Mouse (Mus musculus): ENCODE measurements around the gene Gm614. TPM values are rescaled to one million over a fixed set of nuclear protein-coding genes. Genes with fewer than 3 reads are reported as not detected.
A peak's percentile ranks its signal among the peaks of the same experiment; 100 is the strongest.

Gene Gm614
- polyA plus RNA-seq (2014; fragmentation: Nextera tagmentation; extraction: Ambion mirVana): not detected in 2 replicates

DNA sequence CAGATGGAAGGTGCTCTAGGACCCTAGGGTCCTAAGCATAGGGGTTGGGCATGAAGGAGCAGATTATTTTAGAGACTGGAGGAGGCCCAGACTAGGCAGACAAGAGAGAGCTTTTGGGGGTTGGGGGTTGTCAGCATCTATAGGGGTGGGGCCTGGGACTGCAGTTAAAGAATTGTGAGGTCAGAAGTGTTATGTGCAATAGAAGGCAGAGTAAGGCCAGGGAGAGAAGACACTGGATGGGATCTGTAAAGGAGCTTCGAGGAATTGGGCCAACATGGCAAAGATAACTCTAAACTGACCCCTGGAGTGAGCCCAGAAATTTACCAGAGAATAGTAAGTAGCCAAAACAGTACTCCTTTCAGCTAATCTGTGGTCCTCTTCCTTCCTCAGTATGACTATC, at the start of gene Gm614:
Gene Gm614, minus strand, starts transcription at position 101 of the 400 bp plus-strand sequence.
- no peaks in the 10 kb centered on the region for H3K27me3 ChIP-seq (ENCODE audit: control insufficient read depth, insufficient read depth, low read length)
- no peak within 1 kb of the TSS for H3K27ac ChIP-seq (replicated peaks; ENCODE audit: low read depth, low read length)
- H3K9me3 ChIP-seq (replicated peaks; ENCODE audit: control insufficient read depth, low read length): no peaks in the 10 kb centered on the region
- no peak within 1 kb of the TSS for H3K4me2 ChIP-seq (ENCODE audit: low read depth, low read length)
- no peak within 1 kb of the TSS for H3K4me3 ChIP-seq (ENCODE audit: low read depth, low read length)
- no peak within 1 kb of the TSS for H3K9ac ChIP-seq (replicated peaks; ENCODE audit: low read length)
- H3K36me3 ChIP-seq (replicated peaks; ENCODE audit: control insufficient read depth, insufficient read depth, low read depth, low read length): no peaks in the 10 kb centered on the region
- 87% methylated on average over 1 of the region's 1 CpGs for WGBS
- no peak for ATAC-seq (replicated peaks; ENCODE audit: insufficient number of reproducible peaks, low FRiP score, low TSS enrichment, low read depth)
- no peaks in the 10 kb centered on the region for H3K4me1 ChIP-seq (ENCODE audit: control insufficient read depth, insufficient read depth, low read length)
- no peak for DNase-seq (ENCODE audit: low spot score)

DNA sequence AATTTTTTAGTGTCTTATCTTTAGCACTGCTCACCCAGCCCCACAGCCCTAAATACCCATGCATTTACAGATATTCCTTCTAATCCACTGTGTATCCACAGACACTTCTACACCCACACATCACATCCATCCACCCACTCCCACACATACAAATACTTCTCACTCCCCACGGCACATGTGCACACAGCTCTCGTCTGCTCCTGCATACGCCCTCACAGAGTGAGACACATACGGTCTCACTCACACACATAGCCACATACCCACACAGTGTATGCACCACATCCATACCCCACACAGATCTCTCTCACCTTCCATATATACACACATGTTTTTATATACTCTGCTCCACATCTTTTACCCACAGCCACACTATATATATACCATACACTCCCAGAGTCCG, 45.5 kb upstream of the Gm614 start:
- 91% methylated on average over 5 of the region's 5 CpGs for WGBS
- H3K27me3 ChIP-seq (ENCODE audit: control insufficient read depth, insufficient read depth, low read length): no peaks in the 10 kb centered on the region
- no peak for ATAC-seq (replicated peaks; ENCODE audit: insufficient number of reproducible peaks, low FRiP score, low TSS enrichment, low read depth)

DNA sequence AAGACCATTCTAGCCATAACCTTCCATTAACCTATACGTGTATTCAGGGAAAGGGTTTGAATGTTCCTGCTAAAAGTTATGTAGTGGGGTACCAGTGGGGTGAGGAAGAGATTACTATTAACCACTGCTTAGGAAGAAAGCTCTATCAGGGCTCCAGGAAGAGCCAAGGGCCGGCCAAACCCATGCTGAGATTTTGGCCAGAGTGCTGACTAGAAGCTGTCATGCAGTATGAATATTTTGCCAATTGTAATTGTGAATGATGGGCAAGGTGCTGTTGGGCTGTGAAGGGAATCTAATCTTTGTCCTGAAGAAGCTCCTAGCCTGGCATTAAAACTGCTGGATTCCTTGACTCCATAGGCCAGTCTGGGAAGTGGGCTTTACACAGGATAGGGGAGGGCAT, 40.9 kb upstream of the Gm614 start:
- DNase-seq (ENCODE audit: low spot score) (no peak), ATAC-seq (replicated peaks; ENCODE audit: insufficient number of reproducible peaks, low FRiP score, low TSS enrichment, low read depth) (no peak)
- H3K4me1 ChIP-seq (ENCODE audit: control insufficient read depth, insufficient read depth, low read length): no peaks in the 10 kb centered on the region
- H3K27ac ChIP-seq (replicated peaks; ENCODE audit: low read depth, low read length): no peak overlapping the region
- WGBS: 53% methylated on average over 2 of the region's 2 CpGs
- H3K4me3 ChIP-seq (ENCODE audit: low read depth, low read length): no peak overlapping the region
- H3K27me3 ChIP-seq (ENCODE audit: control insufficient read depth, insufficient read depth, low read length): no peaks in the 10 kb centered on the region
- H3K36me3 ChIP-seq (replicated peaks; ENCODE audit: control insufficient read depth, insufficient read depth, low read depth, low read length): no peaks in the 10 kb centered on the region
- H3K4me2 ChIP-seq (ENCODE audit: low read depth, low read length): no peak overlapping the region
- H3K9ac ChIP-seq (replicated peaks; ENCODE audit: low read length): no peak overlapping the region
- no peaks in the 10 kb centered on the region for H3K9me3 ChIP-seq (replicated peaks; ENCODE audit: control insufficient read depth, low read length)

More for the DNA sequence above, 45.5 kb upstream of the Gm614 start:
- Histone ChIP-seq H3K4me1 (ENCODE audit: control insufficient read depth, insufficient read depth, low read length) (no peaks in the 10 kb centered on the region), H3K27ac (replicated peaks; ENCODE audit: low read depth, low read length) (no peak overlapping the region), H3K9me3 (replicated peaks; ENCODE audit: control insufficient read depth, low read length) (no peaks in the 10 kb centered on the region), H3K36me3 (replicated peaks; ENCODE audit: control insufficient read depth, insufficient read depth, low read depth, low read length) (no peaks in the 10 kb centered on the region), H3K4me2 (ENCODE audit: low read depth, low read length) (no peak overlapping the region), H3K4me3 (ENCODE audit: low read depth, low read length) (no peak overlapping the region), H3K9ac (replicated peaks; ENCODE audit: low read length) (no peak overlapping the region)
- DNase-seq (ENCODE audit: low spot score): no peak

DNA sequence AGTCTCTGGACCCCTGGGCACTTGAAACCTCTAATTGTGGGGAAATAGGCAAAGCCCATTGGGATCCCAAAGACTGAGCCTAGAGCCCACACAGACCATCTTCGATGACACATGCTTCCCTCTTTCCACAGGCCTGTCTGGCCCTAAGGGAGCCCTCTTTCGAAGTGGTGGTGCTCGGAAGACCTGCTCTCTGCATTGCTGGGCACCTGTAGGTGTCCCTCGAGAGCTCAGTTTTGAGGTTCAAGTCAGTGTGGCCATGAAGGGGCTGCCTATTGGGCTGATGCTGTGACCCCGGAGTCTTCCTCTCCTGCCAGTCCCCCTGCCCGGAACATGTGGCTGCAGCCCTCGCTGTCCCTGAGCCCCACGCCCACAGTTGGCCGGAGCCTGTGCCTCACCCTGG, 37.9 kb upstream of the Gm614 start:
- Histone ChIP-seq H3K4me2 (ENCODE audit: low read depth, low read length) (no peak overlapping the region), H3K27ac (replicated peaks; ENCODE audit: low read depth, low read length) (no peak overlapping the region), H3K9ac (replicated peaks; ENCODE audit: low read length) (no peak overlapping the region), H3K27me3 (ENCODE audit: control insufficient read depth, insufficient read depth, low read length) (no peaks in the 10 kb centered on the region), H3K4me3 (ENCODE audit: low read depth, low read length) (no peak overlapping the region), H3K36me3 (replicated peaks; ENCODE audit: control insufficient read depth, insufficient read depth, low read depth, low read length) (no peaks in the 10 kb centered on the region), H3K9me3 (replicated peaks; ENCODE audit: control insufficient read depth, low read length) (no peaks in the 10 kb centered on the region), H3K4me1 (ENCODE audit: control insufficient read depth, insufficient read depth, low read length) (no peaks in the 10 kb centered on the region)
- ATAC-seq (replicated peaks; ENCODE audit: insufficient number of reproducible peaks, low FRiP score, low TSS enrichment, low read depth): no peak
- 71% methylated on average over 9 of the region's 9 CpGs for WGBS
- DNase-seq (ENCODE audit: low spot score): no peak

DNA sequence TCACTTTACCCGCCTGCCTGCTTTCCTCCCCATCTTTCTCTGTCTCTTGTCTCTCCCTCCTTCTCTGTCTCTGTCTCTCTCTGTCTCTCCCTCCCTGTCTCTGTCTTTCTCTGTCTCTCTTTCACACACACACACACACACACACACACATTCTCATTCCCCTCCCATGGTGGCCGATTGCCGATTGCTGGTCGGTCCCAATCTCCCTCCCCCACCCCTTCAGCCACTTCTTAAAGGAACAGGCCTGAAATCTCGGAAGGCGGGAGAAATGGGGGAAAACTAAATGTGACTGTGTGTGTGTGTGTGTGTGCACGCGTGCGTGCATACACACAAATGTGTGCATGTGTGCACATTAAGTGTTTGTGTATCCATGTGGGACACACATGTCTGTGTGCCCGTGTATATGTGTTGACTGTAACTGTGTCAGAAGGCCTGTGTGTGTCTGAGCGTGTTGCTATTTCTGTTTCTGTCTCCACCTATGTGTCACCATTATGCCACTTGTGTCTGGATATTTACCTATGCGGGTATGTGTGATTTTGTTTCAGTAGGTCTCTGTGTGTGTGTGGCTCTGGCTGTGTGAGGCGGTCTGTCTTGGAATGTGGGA, 36.7 kb upstream of the Gm614 start:
- Histone ChIP-seq H3K36me3 (replicated peaks; ENCODE audit: control insufficient read depth, insufficient read depth, low read depth, low read length) (no peaks in the 10 kb centered on the region), H3K27me3 (ENCODE audit: control insufficient read depth, insufficient read depth, low read length) (no peaks in the 10 kb centered on the region), H3K4me3 (ENCODE audit: low read depth, low read length) (peak overlapping the region; percentile 36), H3K9me3 (replicated peaks; ENCODE audit: control insufficient read depth, low read length) (no peaks in the 10 kb centered on the region), H3K9ac (replicated peaks; ENCODE audit: low read length) (peak overlapping the region; percentile 9; the same call in 1 of the 2 replicates), H3K4me1 (ENCODE audit: control insufficient read depth, insufficient read depth, low read length) (no peaks in the 10 kb centered on the region), H3K4me2 (ENCODE audit: low read depth, low read length) (peak overlapping the region; percentile 29), H3K27ac (replicated peaks; ENCODE audit: low read depth, low read length) (peak overlapping the region; percentile 41; the same call in 1 of the 2 replicates)
- 25% methylated on average over 13 of the region's 13 CpGs for whole genome bisulfite sequencing
- peak; percentile 50; the same call in 1 of the 2 replicates for ATAC-seq (replicated peaks; ENCODE audit: insufficient number of reproducible peaks, low FRiP score, low TSS enrichment, low read depth)
- peak; percentile 63 for DNase-seq (ENCODE audit: low spot score)

DNA sequence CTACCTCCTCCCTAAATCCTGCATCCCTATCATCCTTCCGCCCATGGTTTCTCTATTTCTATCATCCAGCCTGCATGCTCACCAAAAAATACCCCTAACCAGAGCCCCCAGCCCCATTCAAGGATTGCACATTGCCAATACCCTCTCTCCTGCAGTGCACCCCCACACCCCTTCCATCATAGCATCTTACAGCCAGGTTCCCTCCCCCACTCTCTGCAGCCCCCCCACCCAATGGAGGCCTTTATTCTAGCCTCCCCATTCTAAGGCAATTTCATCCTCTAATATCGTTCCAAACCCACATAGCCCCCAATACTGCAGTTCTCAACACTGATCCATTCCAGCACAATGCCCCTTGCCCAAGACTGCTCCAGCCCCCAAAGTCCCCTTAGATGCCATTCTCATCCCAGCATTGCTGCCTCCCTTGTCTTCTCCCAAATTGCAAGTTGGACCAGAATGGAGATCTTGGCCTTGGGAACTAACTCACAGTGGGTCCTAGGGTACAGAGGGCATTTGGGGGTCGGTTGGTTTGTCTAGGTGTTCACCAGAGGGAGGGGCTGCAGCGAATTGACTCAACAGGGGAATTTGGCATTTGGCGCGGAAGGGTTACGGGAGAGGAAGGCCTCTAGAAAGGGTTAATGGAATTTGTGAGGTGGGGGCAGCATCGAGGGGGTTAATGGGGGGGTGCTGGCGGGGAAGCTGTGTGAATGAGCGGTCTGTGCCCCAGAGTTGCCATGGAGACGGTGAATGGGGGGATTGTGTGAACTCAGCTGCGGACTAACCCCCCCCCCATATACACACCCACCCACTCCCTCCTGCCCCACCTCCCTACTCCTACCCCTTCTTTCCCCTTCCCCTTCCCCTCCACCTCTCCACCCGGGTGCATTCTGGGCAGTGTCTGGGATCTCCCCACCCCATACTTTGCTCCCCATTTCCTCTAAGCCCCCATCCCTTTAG, 36.0 kb upstream of the Gm614 start:
- H3K27me3 ChIP-seq (ENCODE audit: control insufficient read depth, insufficient read depth, low read length): no peaks in the 10 kb centered on the region
- H3K27ac ChIP-seq (replicated peaks; ENCODE audit: low read depth, low read length): no peak overlapping the region
- 25% methylated on average over 10 of the region's 13 CpGs for WGBS

DNA sequence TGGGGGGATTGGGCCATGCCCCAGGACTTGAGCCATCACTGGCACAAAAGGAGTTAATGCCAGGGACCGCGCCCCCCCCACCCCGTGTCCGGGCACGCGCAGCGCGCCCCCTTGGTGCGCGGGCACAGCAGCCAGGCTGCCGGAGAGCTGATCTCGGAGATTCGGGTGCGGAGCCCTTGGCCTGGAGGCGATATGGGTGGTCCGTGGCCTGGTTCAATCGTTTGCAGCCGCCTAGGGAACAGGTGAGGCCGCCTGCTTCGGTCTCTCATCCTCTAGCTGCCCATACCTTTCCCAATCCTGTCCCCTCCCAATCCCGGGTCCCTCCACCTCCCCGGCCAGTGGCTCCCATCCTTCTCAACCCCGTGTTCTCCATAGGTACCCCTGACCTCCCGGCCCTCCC, 35.3 kb upstream of the Gm614 start, which contains the start of gene Nlgn3:
Gene Nlgn3, plus strand, starts transcription at position 114 of the 400 bp plus-strand sequence.
- DNase-seq (ENCODE audit: low spot score) (peak; percentile 40), ATAC-seq (replicated peaks; ENCODE audit: insufficient number of reproducible peaks, low FRiP score, low TSS enrichment, low read depth) (0 out of 2 replicates have a peak, but pooled peaks have one; percentile 14)
- Histone ChIP-seq H3K4me1 (ENCODE audit: control insufficient read depth, insufficient read depth, low read length) (no peaks in the 10 kb centered on the region), H3K9me3 (replicated peaks; ENCODE audit: control insufficient read depth, low read length) (no peaks in the 10 kb centered on the region), H3K36me3 (replicated peaks; ENCODE audit: control insufficient read depth, insufficient read depth, low read depth, low read length) (no peaks in the 10 kb centered on the region), H3K9ac (replicated peaks; ENCODE audit: low read length) (peak within 1 kb of the TSS; percentile 41), H3K4me3 (ENCODE audit: low read depth, low read length) (peak within 1 kb of the TSS; percentile 36), H3K27ac (replicated peaks; ENCODE audit: low read depth, low read length) (no peak within 1 kb of the TSS), H3K27me3 (ENCODE audit: control insufficient read depth, insufficient read depth, low read length) (no peaks in the 10 kb centered on the region), H3K4me2 (ENCODE audit: low read depth, low read length) (peak within 1 kb of the TSS; percentile 44)
- 12% methylated on average over 11 of the region's 24 CpGs for WGBS

More for the DNA sequence above, 36.0 kb upstream of the Gm614 start:
- Histone ChIP-seq H3K9ac (replicated peaks; ENCODE audit: low read length) (peak overlapping the region; percentile 41), H3K4me1 (ENCODE audit: control insufficient read depth, insufficient read depth, low read length) (no peaks in the 10 kb centered on the region), H3K4me3 (ENCODE audit: low read depth, low read length) (peak overlapping the region; percentile 36), H3K9me3 (replicated peaks; ENCODE audit: control insufficient read depth, low read length) (no peaks in the 10 kb centered on the region), H3K36me3 (replicated peaks; ENCODE audit: control insufficient read depth, insufficient read depth, low read depth, low read length) (no peaks in the 10 kb centered on the region), H3K4me2 (ENCODE audit: low read depth, low read length) (peak overlapping the region; percentile 44)
- DNase-seq (ENCODE audit: low spot score) (peak; percentile 61), ATAC-seq (replicated peaks; ENCODE audit: insufficient number of reproducible peaks, low FRiP score, low TSS enrichment, low read depth) (peak; percentile 84)

DNA sequence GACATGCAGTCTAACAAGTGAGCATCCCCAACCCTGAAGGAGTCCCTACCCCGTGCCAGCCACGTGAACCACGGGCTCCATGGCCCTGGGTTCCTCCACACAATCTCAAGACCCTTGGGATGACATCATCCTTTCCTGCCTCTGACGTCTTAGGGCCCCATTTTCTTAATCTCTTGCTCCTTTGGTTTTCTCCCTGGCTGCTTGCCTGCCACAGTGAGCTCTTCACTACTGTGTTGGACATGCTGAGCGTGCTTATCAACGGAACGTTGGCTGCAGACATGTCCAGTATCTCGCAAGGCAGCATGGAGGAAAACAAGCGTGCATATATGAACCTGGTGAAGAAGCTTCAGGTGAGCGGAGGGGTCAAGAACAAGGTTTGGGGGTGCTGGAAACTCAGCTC, 26.3 kb upstream of the Gm614 start:
- Histone ChIP-seq H3K27me3 (ENCODE audit: control insufficient read depth, insufficient read depth, low read length) (no peaks in the 10 kb centered on the region), H3K9ac (replicated peaks; ENCODE audit: low read length) (no peak overlapping the region), H3K4me3 (ENCODE audit: low read depth, low read length) (no peak overlapping the region), H3K4me2 (ENCODE audit: low read depth, low read length) (no peak overlapping the region), H3K36me3 (replicated peaks; ENCODE audit: control insufficient read depth, insufficient read depth, low read depth, low read length) (no peaks in the 10 kb centered on the region; the same call in 1 of the 2 replicates), H3K4me1 (ENCODE audit: control insufficient read depth, insufficient read depth, low read length) (no peaks in the 10 kb centered on the region), H3K9me3 (replicated peaks; ENCODE audit: control insufficient read depth, low read length) (no peaks in the 10 kb centered on the region), H3K27ac (replicated peaks; ENCODE audit: low read depth, low read length) (no peak overlapping the region)
- ATAC-seq (replicated peaks; ENCODE audit: insufficient number of reproducible peaks, low FRiP score, low TSS enrichment, low read depth): no peak
- 89% methylated on average over 10 of the region's 10 CpGs for WGBS
- no peak for DNase-seq (ENCODE audit: low spot score)

Measured in embryonic facial prominence, embryonic 11.5 days (tissue).